Mouse (Mus musculus) bone marrow macrophage, adult 2 months (primary cell): Measurements from ENCODE around the gene Cbx2. TPM values are rescaled to one million over a fixed set of nuclear protein-coding genes. Genes with fewer than 3 reads are reported as not detected.
A peak's percentile ranks its signal among the peaks of the same experiment; 100 is the strongest.

Source experiments
- H3K27ac ChIP-seq: 2 replicates; pipeline ENCODE4 v1.5.1; 2012; ENCODE audit warnings: low read depth, low read length; ENCODE audit not compliant: insufficient read depth
- H3K4me1 ChIP-seq: 2 replicates; pipeline ENCODE4 v1.6.1; 2012; ENCODE audit warnings: low read length; ENCODE audit not compliant: control insufficient read depth, insufficient read depth
- H3K4me3 ChIP-seq: 2 replicates; pipeline ENCODE4 v1.5.1; 2012; ENCODE audit warnings: mild to moderate bottlenecking, low read length, moderate library complexity; ENCODE audit not compliant: insufficient read depth
- CTCF ChIP-seq: IDR thresholded peaks from 2 replicates; pipeline ENCODE4 v1.5.1; 2012; ENCODE audit warnings: low read depth, mild to moderate bottlenecking, low read length, moderate library complexity
- POLR2A ChIP-seq: IDR thresholded peaks from 2 replicates; pipeline ENCODE4 v1.6.1; 2012; ENCODE audit warnings: mild to moderate bottlenecking, low read depth, low read length, borderline replicate concordance
- polyA plus RNA-seq: library from polyadenylated mRNA; stranded (reverse); fragments of >200 nt; gene quantifications from 2 replicates; pipeline ENCODE4 v1.2.4, GENCODE M21; 2012; ENCODE audit not compliant: missing spikeins, insufficient read depth, insufficient read length

The Cbx2 gene
- polyA plus RNA-seq, 1 experiment, result 2.0 TPM

DNA sequence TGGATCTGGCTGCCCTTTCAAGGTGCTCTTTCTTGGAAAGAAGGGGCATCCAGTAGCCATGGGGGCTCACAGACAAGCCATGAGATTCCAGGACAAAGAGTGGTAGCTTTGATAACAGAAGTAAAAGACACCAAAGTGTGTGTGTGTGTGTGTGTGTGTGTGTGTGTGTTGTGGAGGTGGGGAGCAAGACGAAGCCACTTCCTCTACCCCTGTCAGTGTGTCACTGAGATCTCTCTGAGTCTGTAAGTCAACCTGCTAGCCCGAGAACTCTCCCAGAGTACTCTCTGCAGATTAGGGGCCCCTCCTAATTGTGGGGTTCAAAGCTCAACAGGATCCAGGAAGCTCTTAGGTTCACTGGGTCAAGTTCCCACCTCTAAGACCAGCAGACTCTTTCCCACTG, 27.6 kb downstream of the Cbx2 start:
- no peak overlapping the region for H3K4me3 ChIP-seq

DNA sequence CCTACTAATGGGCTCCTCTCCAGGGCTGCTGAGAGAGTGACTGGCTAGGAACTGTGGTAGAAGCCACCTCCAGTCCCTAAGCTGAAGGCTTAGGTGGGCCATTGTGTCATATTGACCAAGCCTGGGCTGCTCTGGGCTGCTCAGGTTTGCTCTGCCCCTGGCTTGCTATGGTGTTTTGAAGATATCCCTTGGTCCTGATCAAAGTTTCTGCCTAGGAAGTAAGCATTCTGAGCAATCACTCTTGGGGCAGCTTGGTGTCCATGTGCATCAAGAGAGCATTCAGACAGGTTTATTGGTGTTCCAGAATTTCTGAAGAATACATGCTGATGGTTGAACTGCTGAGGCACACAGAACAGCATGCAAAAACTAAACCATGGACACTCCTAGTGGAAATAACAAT, 28.7 kb downstream of the Cbx2 start:
- no peak for TF ChIP-seq CTCF
- no peak for TF ChIP-seq POLR2A
- Histone ChIP-seq H3K4me1 (peaks cover 3% of the 10 kb centered on the region), H3K27ac (no peak overlapping the region), H3K4me3 (no peak overlapping the region)

More for the DNA sequence above, 27.6 kb downstream of the Cbx2 start:
- peaks cover 3% of the 10 kb centered on the region; the same call in 1 of the 2 replicates for H3K4me1 ChIP-seq
- TF ChIP-seq POLR2A (no peak), CTCF (no peak)
- no peak overlapping the region for H3K27ac ChIP-seq

DNA sequence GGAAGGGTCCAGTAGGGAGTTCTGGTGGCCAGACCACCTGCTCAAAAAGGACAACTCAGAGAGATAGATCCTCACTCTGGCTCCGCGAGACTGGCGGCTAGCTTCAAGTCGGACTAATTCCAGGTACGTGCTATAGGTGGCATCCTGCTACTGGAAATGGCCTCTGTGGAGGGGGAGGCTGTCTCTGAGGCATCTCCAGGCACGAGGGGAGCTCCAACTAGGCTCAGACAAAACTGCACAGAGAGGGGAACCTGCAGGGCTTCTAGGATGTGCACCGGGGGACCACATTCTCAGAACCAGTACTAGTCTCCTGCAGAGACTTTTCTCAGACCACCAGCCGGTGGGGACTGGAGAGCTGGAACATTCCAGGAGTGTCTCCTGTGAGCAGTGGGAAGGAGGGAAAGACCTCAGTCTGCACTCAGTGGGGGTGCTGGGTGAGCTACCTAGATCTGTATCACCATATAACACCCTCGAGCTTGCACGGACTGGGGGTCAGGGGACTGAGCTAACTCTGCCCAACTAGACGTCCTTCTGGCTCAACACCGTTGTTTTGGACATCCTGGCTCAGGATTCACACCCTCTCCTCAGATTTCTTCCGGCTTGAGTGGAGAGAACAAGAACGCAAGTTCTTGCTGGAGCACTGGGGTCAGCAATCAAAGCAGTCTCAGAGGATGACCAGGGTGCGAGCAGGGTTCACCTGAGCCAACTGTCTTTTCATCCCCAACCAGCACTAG, 29.3 kb downstream of the Cbx2 start:
- no peak overlapping the region for H3K27ac ChIP-seq
- TF ChIP-seq CTCF (no peak), POLR2A (no peak)
- H3K4me1 ChIP-seq, result peaks cover 3% of the 10 kb centered on the region
- H3K4me3 ChIP-seq, result no peak overlapping the region

DNA sequence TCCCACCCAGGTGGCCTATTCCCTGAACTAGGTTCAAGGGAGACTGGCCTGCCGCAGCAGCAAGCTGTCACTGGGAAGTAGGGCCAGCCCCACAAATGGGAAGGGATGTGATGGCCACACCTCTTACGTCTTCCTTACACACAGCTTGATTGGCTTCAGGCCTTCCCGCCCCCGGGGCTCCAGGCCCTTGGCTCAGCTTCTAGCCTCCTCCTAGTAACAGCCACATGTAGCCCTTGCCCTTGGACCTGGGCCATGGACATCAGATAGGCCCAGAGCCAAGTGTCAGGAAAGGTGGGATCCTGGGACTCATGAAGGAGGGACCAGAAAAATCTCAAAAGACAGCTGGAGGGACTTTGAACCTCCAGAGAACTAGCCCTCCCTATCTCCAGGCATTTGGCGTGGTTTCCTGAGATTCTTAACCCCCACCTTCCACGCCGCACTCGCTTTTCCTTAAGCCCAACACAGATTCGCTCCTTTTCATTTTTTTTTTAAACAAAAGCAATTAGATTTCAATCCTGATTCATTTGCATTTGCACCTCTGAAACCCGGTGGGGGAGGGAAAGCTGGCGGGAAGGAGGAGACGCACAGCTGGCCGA, 30.0 kb downstream of the Cbx2 start:
- no peak overlapping the region for H3K4me3 ChIP-seq
- H3K27ac ChIP-seq, result no peak overlapping the region
- TF ChIP-seq POLR2A (no peak), CTCF (no peak)
- H3K4me1 ChIP-seq, result peaks cover 9% of the 10 kb centered on the region

DNA sequence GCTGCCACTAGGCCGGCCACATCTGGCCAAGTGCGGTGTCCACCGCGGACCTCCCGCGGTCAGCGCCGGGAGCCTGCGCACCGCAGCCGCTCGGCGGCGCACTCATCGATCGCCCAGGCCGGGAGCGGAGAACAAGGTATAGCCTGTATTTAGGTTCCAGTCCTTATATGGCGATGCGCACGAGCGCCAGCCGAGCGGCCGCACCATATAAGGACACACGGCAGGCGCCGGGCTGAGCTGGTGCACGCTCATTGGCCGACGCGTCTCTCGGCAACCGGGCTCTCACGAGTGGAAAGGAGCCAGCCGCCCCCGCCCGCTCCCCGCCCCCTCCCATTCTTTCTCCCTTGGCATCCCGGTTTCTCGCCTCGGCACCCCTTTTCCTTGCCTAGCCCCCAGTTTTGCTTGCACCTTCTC, 30.5 kb downstream of the Cbx2 start:
- Histone ChIP-seq H3K4me3 (no peak overlapping the region), H3K27ac (no peak overlapping the region), H3K4me1 (peaks cover 13% of the 10 kb centered on the region)
- TF ChIP-seq CTCF (no peak), POLR2A (no peak)

DNA sequence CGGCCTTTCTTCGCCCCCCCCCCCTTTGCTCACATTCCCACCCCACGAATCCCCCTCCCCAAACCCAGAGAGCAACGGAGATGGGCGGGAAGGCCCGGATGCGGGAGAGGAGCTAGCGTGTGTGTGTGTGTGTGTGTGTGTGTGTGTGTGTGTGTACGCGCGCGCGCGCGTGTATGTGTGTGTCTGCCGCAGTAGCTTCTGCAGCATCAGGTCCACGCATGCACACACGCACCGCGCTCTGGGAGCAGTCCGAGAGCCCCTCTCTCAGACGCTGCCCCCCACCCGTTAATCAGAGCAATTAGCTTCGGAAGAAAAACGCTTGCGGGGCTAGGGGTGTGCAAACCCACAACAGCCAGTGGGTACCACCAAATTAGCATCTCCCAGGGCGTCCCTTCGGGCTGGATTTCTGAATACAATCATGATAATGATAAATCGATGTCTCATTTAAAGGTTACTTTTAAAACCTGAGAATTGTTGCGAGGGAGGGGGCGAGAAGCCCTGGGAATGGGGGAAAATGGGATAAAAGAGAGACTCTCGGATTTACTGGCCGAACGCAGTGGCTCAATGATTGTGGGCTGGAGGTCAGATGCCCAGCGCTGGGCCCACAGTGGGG, 31.1 kb downstream of the Cbx2 start:
- no peak overlapping the region for H3K27ac ChIP-seq
- TF ChIP-seq CTCF, result no peak
- peaks cover 18% of the 10 kb centered on the region for H3K4me1 ChIP-seq
- H3K4me3 ChIP-seq, result no peak overlapping the region

DNA sequence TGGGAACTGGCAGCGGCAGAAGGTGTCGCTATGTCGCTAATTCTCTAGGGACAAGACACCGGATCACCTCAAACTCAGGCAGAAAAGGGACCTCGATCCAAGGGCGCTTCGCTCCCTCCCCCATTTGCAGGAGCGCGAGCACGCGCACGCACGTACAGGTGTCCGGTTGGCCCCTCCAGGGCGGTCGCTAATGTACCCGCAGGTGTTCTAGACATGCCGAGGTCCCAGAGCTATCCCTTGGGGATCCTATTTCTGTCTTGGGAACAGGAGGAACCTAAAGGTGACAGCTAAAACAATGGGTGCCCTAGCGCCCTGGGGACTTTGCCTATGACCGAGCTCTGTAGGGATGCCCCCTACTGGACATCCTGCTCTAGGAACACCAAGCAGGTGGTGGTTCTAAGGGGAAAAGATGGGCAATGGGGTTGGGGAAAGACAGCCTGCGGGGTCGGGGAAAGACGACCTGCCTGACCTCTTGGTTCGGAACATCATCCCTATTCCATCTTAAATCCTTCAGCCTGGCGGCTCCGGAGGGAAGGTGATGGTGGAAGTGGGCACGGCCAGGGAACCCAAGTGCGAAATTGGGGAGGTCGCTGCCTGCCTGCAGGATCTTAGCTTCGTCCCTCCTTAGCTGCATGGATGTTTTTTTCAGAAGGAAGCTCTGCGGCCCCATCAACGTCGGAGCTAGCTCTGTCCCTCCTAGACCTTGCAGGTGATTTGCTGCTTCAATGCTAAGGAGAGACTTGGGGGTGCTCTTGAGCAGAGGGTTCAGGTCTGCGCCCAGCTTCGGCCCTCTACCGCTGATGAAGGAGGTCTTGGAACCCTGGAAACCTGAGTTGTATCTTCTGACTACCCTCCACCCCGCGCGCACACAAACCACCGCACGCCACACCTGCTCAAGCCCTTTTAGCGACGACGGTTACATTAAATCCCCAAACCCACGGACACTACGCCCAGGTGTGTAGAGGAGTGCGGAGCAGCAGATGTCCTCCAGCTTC, 31.9 kb downstream of the Cbx2 start:
- TF ChIP-seq POLR2A, result no peak
- peak; percentile 41 for TF ChIP-seq CTCF
- no peak overlapping the region for H3K4me3 ChIP-seq
- peaks cover 18% of the 10 kb centered on the region for H3K4me1 ChIP-seq
- no peak overlapping the region for H3K27ac ChIP-seq

DNA sequence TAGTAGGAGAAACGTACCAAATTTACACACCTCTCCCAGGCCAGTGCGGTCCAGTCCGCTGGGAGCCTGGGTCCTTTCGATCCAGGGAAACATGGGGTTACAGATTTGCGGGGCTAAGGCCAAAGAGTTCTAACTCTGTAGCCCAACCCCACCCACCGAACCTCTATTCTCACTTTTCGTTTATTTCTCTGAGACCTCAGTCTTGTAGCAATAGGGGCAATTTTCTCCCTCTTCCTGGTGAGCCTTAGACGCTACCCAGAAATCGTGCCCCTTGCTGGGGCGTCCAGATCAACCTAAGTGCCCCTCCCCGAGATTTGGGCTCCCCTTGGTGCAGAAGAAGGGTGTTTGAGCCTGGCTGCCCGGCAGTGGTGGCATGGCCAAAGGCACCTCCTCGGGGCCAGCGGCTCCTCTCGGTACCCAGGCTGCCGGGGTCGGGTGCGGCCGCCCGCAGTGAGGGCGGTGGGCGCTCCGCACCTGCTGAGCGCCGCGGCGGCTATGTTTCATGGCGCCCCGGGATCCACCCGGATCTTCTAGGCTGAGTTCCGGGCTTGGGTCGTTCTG, 32.9 kb downstream of the Cbx2 start:
- H3K4me3 ChIP-seq, result peak overlapping the region; percentile 27; the same call in 1 of the 2 replicates
- peaks cover 15% of the 10 kb centered on the region for H3K4me1 ChIP-seq
- TF ChIP-seq POLR2A (no peak), CTCF (no peak)
- H3K27ac ChIP-seq, result no peak overlapping the region
